Mouse (Mus musculus) heart, postnatal 4 days (tissue): ENCODE data around the gene Cdh18. TPM values are rescaled to one million over a fixed set of nuclear protein-coding genes. Genes with fewer than 3 reads are reported as not detected.

Source experiments
- DNase-seq: peaks from one replicate; pipeline ENCODE4 v3.0.0; 2021
- total RNA-seq, 2 experiments: library from RNA; stranded (reverse); gene quantifications; 2 replicates each; pipeline ENCODE4 v1.2.3; 2021

The Cdh18 gene
- total RNA-seq, 2 experiments from 2014 or later: 0.21 to 0.23 TPM

GRCm38 (mm10) chr15:23457401-23457800 lies 908.6 kb downstream of the Cdh18 start:
- no peak for DNase-seq

- DNase-seq: no peak
Measured at GRCm38 (mm10) chr15:23470527-23471475, 922.0 kb downstream of the Cdh18 start.

GRCm38 (mm10) chr15:23486306-23486705 lies 937.5 kb downstream of the Cdh18 start:
- no peak for DNase-seq

GRCm38 (mm10) chr15:23506480-23506879 lies 957.7 kb downstream of the Cdh18 start:
- DNase-seq: no peak

- no peak for DNase-seq
Measured at GRCm38 (mm10) chr15:23509694-23510093, 960.9 kb downstream of the Cdh18 start.

GRCm38 (mm10) chr15:23515786-23516185 lies 967.0 kb downstream of the Cdh18 start:
- DNase-seq: no peak

- no peak for DNase-seq
Measured at GRCm38 (mm10) chr15:23518079-23518478, 969.3 kb downstream of the Cdh18 start.
